Mouse (Mus musculus): ENCODE data around the gene Vwce. TPM values are rescaled to one million over a fixed set of nuclear protein-coding genes. Genes with fewer than 3 reads are reported as not detected.
A peak's percentile ranks its signal among the peaks of the same experiment; 100 is the strongest.

Gene Vwce
- total and polyA plus RNA-seq, 2 experiments from 2014 or later: 0.88 to 1.7 TPM

DNA sequence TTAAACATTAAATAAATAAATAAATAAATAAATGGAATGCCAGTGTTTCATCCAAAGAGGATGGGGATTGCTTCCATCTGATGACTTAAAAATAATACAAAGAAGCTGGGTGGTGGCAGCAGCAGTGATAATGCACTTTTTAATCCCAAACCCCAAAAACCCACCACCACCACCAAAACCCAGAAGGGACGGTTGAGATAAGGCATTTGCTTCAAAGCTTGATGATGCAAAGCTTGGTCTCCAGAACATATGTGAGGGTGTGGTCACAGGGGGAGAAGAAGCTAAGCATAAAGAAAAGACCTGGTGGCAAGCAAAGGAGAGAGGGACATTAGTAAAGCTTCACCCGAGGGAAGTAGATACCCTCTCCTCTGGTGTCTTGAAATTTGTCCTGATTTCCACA, 27.9 kb downstream of the Vwce start:
- no peak for TF ChIP-seq CTCF (IDR thresholded peaks at IDR 0.05; ENCODE audit: low read depth)
- no peaks in the 10 kb centered on the region for H3K27me3 ChIP-seq (ENCODE audit: insufficient read depth, low read length)
- no peaks in the 10 kb centered on the region for H3K4me1 ChIP-seq (ENCODE audit: insufficient read depth)
- H3K36me3 ChIP-seq (ENCODE audit: insufficient read depth): no peaks in the 10 kb centered on the region
- 87% methylated on average over 2 of the region's 2 CpGs for WGBS
- no peak overlapping the region for H3K4me3 ChIP-seq (ENCODE audit: low read depth, low read length)
- DNase-seq (no peak), ATAC-seq (no peak)
- H3K27ac ChIP-seq (ENCODE audit: low read depth, low read length): no peak overlapping the region
- no peak overlapping the region for H3K4me2 ChIP-seq (ENCODE audit: low read depth)
- no peaks in the 10 kb centered on the region for H3K9me3 ChIP-seq (ENCODE audit: low read length)
- no peak overlapping the region for H3K9ac ChIP-seq

DNA sequence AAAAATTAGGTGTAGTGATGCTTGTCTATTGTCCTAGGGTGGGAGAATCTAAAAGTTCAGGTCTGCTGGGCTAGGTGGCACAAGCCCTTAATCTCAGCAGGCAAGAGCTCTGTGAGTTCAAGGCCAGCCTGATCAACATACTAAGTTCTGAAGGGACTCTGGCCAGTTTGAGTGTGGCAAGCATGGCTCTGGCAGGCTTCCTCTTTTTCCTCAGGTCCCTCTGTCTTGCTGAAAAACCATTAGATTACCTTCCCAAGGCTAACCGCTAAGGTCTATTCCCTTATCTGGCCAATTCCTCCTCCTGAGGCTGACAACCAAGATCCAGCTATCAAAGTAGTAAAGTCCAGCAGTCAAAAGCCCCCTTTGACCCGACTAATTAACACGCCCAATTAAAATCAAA, 28.7 kb downstream of the Vwce start:
- Histone ChIP-seq H3K9ac (no peak overlapping the region), H3K27me3 (ENCODE audit: insufficient read depth, low read length) (no peaks in the 10 kb centered on the region), H3K27ac (ENCODE audit: low read depth, low read length) (no peak overlapping the region), H3K4me1 (ENCODE audit: insufficient read depth) (no peaks in the 10 kb centered on the region), H3K36me3 (ENCODE audit: insufficient read depth) (no peaks in the 10 kb centered on the region), H3K4me2 (ENCODE audit: low read depth) (no peak overlapping the region), H3K4me3 (ENCODE audit: low read depth, low read length) (no peak overlapping the region), H3K9me3 (ENCODE audit: low read length) (no peaks in the 10 kb centered on the region)
- 75% methylated on average over 3 of the region's 3 CpGs for WGBS
- no peak for TF ChIP-seq CTCF (IDR thresholded peaks at IDR 0.05; ENCODE audit: low read depth)
- ATAC-seq (no peak), DNase-seq (no peak)

DNA sequence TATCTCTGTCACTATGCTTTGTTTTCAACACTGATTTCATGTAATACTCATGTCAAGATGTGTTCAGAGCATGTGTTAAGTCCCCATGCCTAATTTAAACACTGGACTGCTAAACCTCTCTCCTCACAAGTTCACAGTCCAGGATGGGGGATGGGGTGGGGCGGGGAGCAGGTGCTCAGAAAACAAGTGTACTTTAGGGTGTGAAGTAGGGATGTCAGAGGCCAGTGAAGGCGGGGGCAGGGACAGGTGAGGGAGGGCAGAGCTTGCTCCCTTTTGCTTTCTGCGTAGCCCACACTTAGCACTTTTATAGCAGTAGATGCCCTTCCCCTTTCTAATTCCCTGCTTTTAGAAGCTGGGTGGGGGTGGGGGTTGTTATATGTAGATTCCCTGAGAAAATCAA, 31.1 kb downstream of the Vwce start:
- H3K4me1 ChIP-seq (ENCODE audit: insufficient read depth): no peaks in the 10 kb centered on the region
- H3K27ac ChIP-seq (ENCODE audit: low read depth, low read length): no peak overlapping the region
- no peak overlapping the region for H3K4me3 ChIP-seq (ENCODE audit: low read depth, low read length)
- H3K36me3 ChIP-seq (ENCODE audit: insufficient read depth): no peaks in the 10 kb centered on the region
- DNase-seq: no peak
- ATAC-seq: 0 out of 2 replicates have a peak, but pooled peaks have one; percentile 8
- no peaks in the 10 kb centered on the region for H3K9me3 ChIP-seq (ENCODE audit: low read length)
- 68% methylated on average over 3 of the region's 3 CpGs for WGBS
- H3K9ac ChIP-seq: no peak overlapping the region
- H3K4me2 ChIP-seq (ENCODE audit: low read depth): no peak overlapping the region
- H3K27me3 ChIP-seq (ENCODE audit: insufficient read depth, low read length): no peaks in the 10 kb centered on the region
- TF ChIP-seq CTCF (IDR thresholded peaks at IDR 0.05; ENCODE audit: low read depth): no peak

DNA sequence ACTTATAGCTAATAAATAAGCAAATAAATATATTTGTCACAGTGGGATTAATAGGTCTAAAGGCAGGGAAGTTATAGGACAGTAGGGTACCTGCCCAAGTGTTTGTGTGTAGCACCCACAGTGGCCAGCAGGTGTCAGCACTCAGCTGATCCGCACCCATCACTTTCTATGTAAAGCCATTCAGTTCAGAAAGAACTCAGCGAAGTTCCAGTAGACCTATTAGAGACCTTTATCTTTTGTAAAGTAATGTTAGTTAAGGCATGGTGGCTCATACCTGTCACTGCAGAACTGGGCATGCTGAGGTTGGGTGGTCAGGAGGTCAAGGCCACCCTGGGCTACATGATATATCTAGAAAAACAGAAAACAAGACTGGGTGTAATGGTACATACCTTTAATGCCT, 31.5 kb downstream of the Vwce start:
- Histone ChIP-seq H3K27me3 (ENCODE audit: insufficient read depth, low read length) (no peaks in the 10 kb centered on the region), H3K4me3 (ENCODE audit: low read depth, low read length) (no peak overlapping the region), H3K9ac (no peak overlapping the region), H3K27ac (ENCODE audit: low read depth, low read length) (no peak overlapping the region), H3K4me2 (ENCODE audit: low read depth) (no peak overlapping the region), H3K36me3 (ENCODE audit: insufficient read depth) (no peaks in the 10 kb centered on the region), H3K9me3 (ENCODE audit: low read length) (no peaks in the 10 kb centered on the region), H3K4me1 (ENCODE audit: insufficient read depth) (no peaks in the 10 kb centered on the region)
- peak; percentile 86 for TF ChIP-seq CTCF (IDR thresholded peaks at IDR 0.05; ENCODE audit: low read depth)
- DNase-seq (peak; percentile 78), ATAC-seq (peak; percentile 86)
- 4% methylated on average over 2 of the region's 2 CpGs for WGBS

DNA sequence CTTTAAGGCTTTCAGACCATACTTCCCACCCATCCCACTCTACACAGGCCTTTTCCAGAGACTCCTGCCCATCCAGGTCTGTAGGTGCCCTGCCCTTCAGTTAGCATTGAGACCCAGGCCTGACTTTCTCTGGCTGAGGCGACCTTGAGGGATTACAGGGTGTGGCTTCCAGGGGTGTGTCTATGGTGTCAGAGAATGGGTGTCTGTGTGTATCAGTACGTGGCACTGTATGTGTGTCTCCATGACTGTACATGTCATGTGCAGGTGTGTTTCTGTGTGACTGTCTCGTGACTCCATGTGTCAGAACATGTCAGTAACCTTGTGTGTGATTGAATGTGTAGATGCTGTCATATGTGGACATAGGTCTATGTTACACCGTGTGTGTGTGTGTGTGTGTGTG, 37.3 kb downstream of the Vwce start:
- WGBS: 87% methylated on average over 4 of the region's 4 CpGs
- H3K4me1 ChIP-seq (ENCODE audit: insufficient read depth): no peaks in the 10 kb centered on the region
- no peak overlapping the region for H3K4me2 ChIP-seq (ENCODE audit: low read depth)
- H3K27me3 ChIP-seq (ENCODE audit: insufficient read depth, low read length): no peaks in the 10 kb centered on the region
- no peaks in the 10 kb centered on the region for H3K9me3 ChIP-seq (ENCODE audit: low read length)
- no peak for ATAC-seq
- no peak for TF ChIP-seq CTCF (IDR thresholded peaks at IDR 0.05; ENCODE audit: low read depth)
- no peak for DNase-seq
- no peaks in the 10 kb centered on the region for H3K36me3 ChIP-seq (ENCODE audit: insufficient read depth)
- H3K9ac ChIP-seq: no peak overlapping the region
- H3K27ac ChIP-seq (ENCODE audit: low read depth, low read length): no peak overlapping the region
- H3K4me3 ChIP-seq (ENCODE audit: low read depth, low read length): no peak overlapping the region

DNA sequence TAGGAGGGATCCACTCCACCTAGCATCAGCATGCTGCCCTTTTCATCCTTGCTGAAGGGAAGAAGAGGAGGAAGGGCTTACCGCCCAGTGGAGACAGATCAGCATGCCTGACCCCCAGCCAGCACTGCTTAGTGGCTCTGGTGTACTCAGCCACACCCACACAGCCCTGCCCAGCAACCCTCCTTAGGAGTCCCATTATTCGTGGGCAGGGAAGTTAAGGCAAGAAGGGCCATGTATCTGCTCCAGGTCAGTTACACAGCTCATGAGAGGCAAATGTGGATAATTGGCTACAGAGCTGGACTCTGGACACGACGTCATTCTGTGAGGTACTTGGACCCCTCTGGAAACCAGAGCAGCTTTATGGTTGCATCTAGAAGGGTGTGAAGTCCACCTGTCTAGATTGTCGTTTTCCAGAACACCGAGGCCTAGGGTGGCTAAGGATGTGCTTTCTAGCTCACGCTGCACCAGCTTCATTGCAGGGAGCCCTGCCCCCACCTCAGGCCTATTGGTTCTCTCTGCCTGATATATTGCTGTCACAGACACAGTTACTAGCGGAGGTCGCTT, 37.9 kb downstream of the Vwce start:
- Histone ChIP-seq H3K9ac (no peak overlapping the region), H3K4me2 (ENCODE audit: low read depth) (no peak overlapping the region), H3K9me3 (ENCODE audit: low read length) (no peaks in the 10 kb centered on the region), H3K4me3 (ENCODE audit: low read depth, low read length) (no peak overlapping the region), H3K27ac (ENCODE audit: low read depth, low read length) (no peak overlapping the region), H3K27me3 (ENCODE audit: insufficient read depth, low read length) (no peaks in the 10 kb centered on the region), H3K4me1 (ENCODE audit: insufficient read depth) (no peaks in the 10 kb centered on the region), H3K36me3 (ENCODE audit: insufficient read depth) (no peaks in the 10 kb centered on the region)
- WGBS: 73% methylated on average over 9 of the region's 9 CpGs
- no peak for ATAC-seq
- no peak for TF ChIP-seq CTCF (IDR thresholded peaks at IDR 0.05; ENCODE audit: low read depth)
- no peak for DNase-seq

DNA sequence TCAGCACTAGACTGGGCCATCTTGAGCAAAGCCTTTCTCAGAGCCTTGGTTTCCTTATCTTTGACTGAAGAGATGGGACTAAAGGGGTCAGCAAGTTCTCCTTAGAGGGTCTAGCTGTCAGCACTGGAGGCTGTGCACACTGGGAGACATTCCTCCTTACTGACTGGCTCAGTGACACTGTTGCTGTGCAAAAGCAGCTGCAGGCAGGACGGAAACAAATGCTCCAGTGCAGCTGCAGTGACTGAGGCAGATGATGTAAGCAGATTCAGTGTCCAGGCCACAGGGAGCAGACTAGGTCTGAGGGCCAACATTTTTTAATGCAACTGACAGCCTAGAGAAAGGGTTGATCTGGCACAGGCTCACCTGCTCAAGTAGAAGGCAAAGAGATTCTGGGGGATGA, 39.3 kb downstream of the Vwce start:
- no peak for TF ChIP-seq CTCF (IDR thresholded peaks at IDR 0.05; ENCODE audit: low read depth)
- Histone ChIP-seq H3K4me3 (ENCODE audit: low read depth, low read length) (no peak overlapping the region), H3K9ac (no peak overlapping the region), H3K27me3 (ENCODE audit: insufficient read depth, low read length) (no peaks in the 10 kb centered on the region), H3K4me1 (ENCODE audit: insufficient read depth) (no peaks in the 10 kb centered on the region), H3K27ac (ENCODE audit: low read depth, low read length) (no peak overlapping the region), H3K4me2 (ENCODE audit: low read depth) (no peak overlapping the region), H3K36me3 (ENCODE audit: insufficient read depth) (no peaks in the 10 kb centered on the region), H3K9me3 (ENCODE audit: low read length) (no peaks in the 10 kb centered on the region)
- 22% methylated on average over 1 of the region's 1 CpGs for WGBS
- DNase-seq: no peak
- no peak for ATAC-seq

Measured in forebrain, postnatal 0 days (tissue).